Mouse (Mus musculus): ENCODE measurements around the gene Kcnk1.

- TF ChIP-seq EP300 (optimal IDR thresholded peaks at IDR 0.05) (no peak), CTCF (IDR thresholded peaks at IDR 0.05; ENCODE audit: low read depth) (no peak)
Measured at GRCm38 (mm10) chr8:125984140-125984539, 10.8 kb upstream of the Kcnk1 start.
